Mouse (Mus musculus) C2C12 (cell line): ENCODE measurements around the gene Mbnl2.

Experiments
- CEBPB ChIP-seq: IDR thresholded peaks from one replicate; pipeline ENCODE4 v1.6.1; 2011; ENCODE audit warnings: low read depth, mild to moderate bottlenecking, control low read depth, moderate library complexity
- CTCF ChIP-seq: IDR thresholded peaks from one replicate; pipeline ENCODE4 v1.5.1; 2011; ENCODE audit not compliant: control insufficient read depth, insufficient read depth, insufficient read length
- FOSL1 ChIP-seq: IDR thresholded peaks from one replicate; pipeline ENCODE4 v1.8.0; 2011; ENCODE audit warnings: mild to moderate bottlenecking, low read length; ENCODE audit not compliant: poor library complexity, insufficient read depth, severe bottlenecking
- MAX ChIP-seq: IDR thresholded peaks from one replicate; pipeline ENCODE4 v1.6.1; 2011; ENCODE audit warnings: mild to moderate bottlenecking, control low read depth
- MYOD1 ChIP-seq: IDR thresholded peaks from one replicate; pipeline ENCODE4 v1.6.1; 2011; ENCODE audit warnings: low read depth; ENCODE audit not compliant: control insufficient read depth, insufficient read length
- MYOG ChIP-seq: IDR thresholded peaks from one replicate; pipeline ENCODE4 v1.6.1; 2011; ENCODE audit not compliant: control insufficient read depth, insufficient read length; ENCODE audit errors: extremely low read depth
- USF1 ChIP-seq: IDR thresholded peaks from one replicate; pipeline ENCODE4 v1.6.1; 2011; ENCODE audit warnings: low read depth, mild to moderate bottlenecking, control low read depth, moderate library complexity

DNA sequence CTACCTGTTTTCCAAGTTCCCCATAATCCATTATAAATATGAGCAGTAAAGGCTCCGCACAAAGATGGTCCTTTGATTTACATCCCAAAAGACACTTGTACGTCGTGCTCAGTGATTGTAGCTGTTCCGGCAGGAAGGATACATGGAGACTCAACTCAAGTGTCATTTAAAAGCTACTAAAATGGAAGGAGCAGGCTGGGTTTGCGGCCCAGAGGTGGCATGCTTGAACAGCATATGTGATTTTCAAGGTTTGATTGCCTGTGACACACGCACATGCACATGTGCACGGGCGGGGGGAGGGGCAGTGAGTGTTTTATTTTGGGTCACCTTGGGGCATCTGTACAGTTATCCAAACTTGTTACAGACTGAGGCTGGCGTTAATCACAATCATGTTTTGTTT lies 59.9 kb downstream of the Mbnl2 start:
- TF ChIP-seq CTCF = no peak
- no peak for TF ChIP-seq USF1
- no peak for TF ChIP-seq MYOD1
- TF ChIP-seq MYOG = no peak
- TF ChIP-seq FOSL1 = no peak
- no peak for TF ChIP-seq MAX
- TF ChIP-seq CEBPB = no peak
